Mouse (Mus musculus) E14TG2a.4 (cell line): ENCODE data around the gene Hacd2.
A peak's percentile ranks its signal among the peaks of the same experiment; 100 is the strongest.

Source experiments
- H3K27me3 ChIP-seq: 2 replicates; pipeline ENCODE4 v1.6.1; 2014; ENCODE audit warnings: low read length, control low read depth; ENCODE audit not compliant: insufficient read depth
- H3K36me3 ChIP-seq: 2 replicates; pipeline ENCODE4 v1.6.1; 2014; ENCODE audit warnings: low read length, control low read depth; ENCODE audit not compliant: insufficient read depth
- H3K4me1 ChIP-seq: replicated peaks from 2 replicates; pipeline ENCODE4 v1.6.1; 2014; ENCODE audit warnings: low read depth, low read length, control low read depth
- H3K4me3 ChIP-seq: replicated peaks from 2 replicates; pipeline ENCODE4 v1.5.1; 2014; ENCODE audit warnings: mild to moderate bottlenecking, low read length
- H3K9me3 ChIP-seq: 2 replicates; pipeline ENCODE4 v1.6.1; 2014; ENCODE audit warnings: low read length, control low read depth
- CTCF ChIP-seq: conservative IDR thresholded peaks from 2 replicates; pipeline ENCODE4 v1.5.1; 2014; ENCODE audit warnings: low read length
- NANOG ChIP-seq: IDR thresholded peaks from 2 replicates; pipeline ENCODE4 v1.6.1; 2014; ENCODE audit warnings: borderline replicate concordance, low read length, mixed read lengths
- POU5F1 ChIP-seq: IDR thresholded peaks from 2 replicates; pipeline ENCODE4 v1.6.1; 2014; ENCODE audit warnings: low read length, borderline replicate concordance

Gene Hacd2

GRCm38 (mm10) chr16:34999016-34999415 lies 23.2 kb upstream of the Hacd2 start:
- Histone ChIP-seq H3K36me3 (no peaks in the 10 kb centered on the region), H3K9me3 (peaks cover 13% of the 10 kb centered on the region), H3K4me3 (no peak overlapping the region), H3K4me1 (peaks cover 39% of the 10 kb centered on the region), H3K27me3 (peaks cover 19% of the 10 kb centered on the region)
- TF ChIP-seq CTCF (no peak), POU5F1 (no peak), NANOG (no peak)

GRCm38 (mm10) chr16:34999986-35000385 lies 22.2 kb upstream of the Hacd2 start:
- H3K9me3 ChIP-seq: peaks cover 13% of the 10 kb centered on the region
- peaks cover 11% of the 10 kb centered on the region for H3K27me3 ChIP-seq
- no peak overlapping the region for H3K4me3 ChIP-seq
- TF ChIP-seq POU5F1: no peak
- no peak for TF ChIP-seq NANOG
- TF ChIP-seq CTCF: no peak
- H3K4me1 ChIP-seq: peaks cover 48% of the 10 kb centered on the region
- no peaks in the 10 kb centered on the region for H3K36me3 ChIP-seq

- TF ChIP-seq POU5F1: peak; percentile 54; the same call in 1 of the 2 replicates
- no peak for TF ChIP-seq NANOG
- Histone ChIP-seq H3K4me1 (peaks cover 53% of the 10 kb centered on the region), H3K36me3 (no peaks in the 10 kb centered on the region), H3K9me3 (peaks cover 13% of the 10 kb centered on the region), H3K4me3 (peak overlapping the region; percentile 60), H3K27me3 (peaks cover 7% of the 10 kb centered on the region; the same call in 1 of the 2 replicates)
These were observed 21.2 kb upstream of the Hacd2 start for GRCm38 (mm10) chr16:35000923-35001560.

- no peak for TF ChIP-seq NANOG
- no peak for TF ChIP-seq CTCF
- no peak for TF ChIP-seq POU5F1
- Histone ChIP-seq H3K9me3 (no peaks in the 10 kb centered on the region), H3K4me3 (no peak overlapping the region), H3K36me3 (no peaks in the 10 kb centered on the region), H3K4me1 (peaks cover 53% of the 10 kb centered on the region), H3K27me3 (no peaks in the 10 kb centered on the region)
These were observed 17.9 kb upstream of the Hacd2 start for GRCm38 (mm10) chr16:35004356-35004755.

- H3K27me3 ChIP-seq: no peaks in the 10 kb centered on the region
These were observed 17.5 kb upstream of the Hacd2 start for GRCm38 (mm10) chr16:35004756-35005155.

GRCm38 (mm10) chr16:35006251-35006650 lies 16.0 kb upstream of the Hacd2 start:
- TF ChIP-seq POU5F1: no peak
- TF ChIP-seq CTCF: no peak
- TF ChIP-seq NANOG: no peak
- H3K9me3 ChIP-seq: no peaks in the 10 kb centered on the region
- H3K4me3 ChIP-seq: no peak overlapping the region
- no peaks in the 10 kb centered on the region for H3K27me3 ChIP-seq
- peaks cover 44% of the 10 kb centered on the region for H3K4me1 ChIP-seq
- no peaks in the 10 kb centered on the region for H3K36me3 ChIP-seq

More at GRCm38 (mm10) chr16:35004756-35005155, 17.5 kb upstream of the Hacd2 start:
- peaks cover 53% of the 10 kb centered on the region for H3K4me1 ChIP-seq
- H3K36me3 ChIP-seq: no peaks in the 10 kb centered on the region
- no peak overlapping the region for H3K4me3 ChIP-seq
- H3K9me3 ChIP-seq: no peaks in the 10 kb centered on the region
- TF ChIP-seq CTCF: no peak
- TF ChIP-seq POU5F1: no peak
- TF ChIP-seq NANOG: no peak

GRCm38 (mm10) chr16:35007361-35007760 lies 14.9 kb upstream of the Hacd2 start:
- Histone ChIP-seq H3K9me3 (no peaks in the 10 kb centered on the region), H3K4me3 (no peak overlapping the region), H3K27me3 (no peaks in the 10 kb centered on the region), H3K4me1 (peaks cover 44% of the 10 kb centered on the region), H3K36me3 (no peaks in the 10 kb centered on the region)
- TF ChIP-seq NANOG (no peak), POU5F1 (no peak), CTCF (no peak)

- peaks cover 46% of the 10 kb centered on the region for H3K4me1 ChIP-seq
- H3K4me3 ChIP-seq: no peak overlapping the region
- no peaks in the 10 kb centered on the region for H3K36me3 ChIP-seq
- no peak for TF ChIP-seq NANOG
- no peak for TF ChIP-seq POU5F1
- no peak for TF ChIP-seq CTCF
- H3K9me3 ChIP-seq: no peaks in the 10 kb centered on the region
- no peaks in the 10 kb centered on the region for H3K27me3 ChIP-seq
These were observed 13.8 kb upstream of the Hacd2 start for GRCm38 (mm10) chr16:35008447-35008846.

GRCm38 (mm10) chr16:35013501-35013900 lies 8.7 kb upstream of the Hacd2 start:
- H3K4me1 ChIP-seq: peaks cover 73% of the 10 kb centered on the region
- H3K27me3 ChIP-seq: no peaks in the 10 kb centered on the region
- H3K9me3 ChIP-seq: no peaks in the 10 kb centered on the region
- H3K4me3 ChIP-seq: peak overlapping the region; percentile 86
- TF ChIP-seq NANOG (no peak), CTCF (no peak)
- H3K36me3 ChIP-seq: peaks cover 4% of the 10 kb centered on the region
